Mouse (Mus musculus) G1E (cell line): ENCODE data around the gene Mien1.

Source experiments
- CTCF ChIP-seq: IDR thresholded peaks from 2 replicates; pipeline ENCODE4 v1.5.1; 2012; ENCODE audit warnings: low read depth, low read length, inconsistent platforms, mixed read lengths
- GATA1 ChIP-seq: IDR thresholded peaks from 2 replicates; pipeline ENCODE4 v1.6.1; 2012; ENCODE audit warnings: borderline replicate concordance, low read length, inconsistent platforms, mixed read lengths
- TAL1 ChIP-seq: conservative IDR thresholded peaks from 2 replicates; pipeline ENCODE4 v1.6.1; 2012; ENCODE audit warnings: low read depth, low read length, inconsistent platforms, mixed read lengths

DNA sequence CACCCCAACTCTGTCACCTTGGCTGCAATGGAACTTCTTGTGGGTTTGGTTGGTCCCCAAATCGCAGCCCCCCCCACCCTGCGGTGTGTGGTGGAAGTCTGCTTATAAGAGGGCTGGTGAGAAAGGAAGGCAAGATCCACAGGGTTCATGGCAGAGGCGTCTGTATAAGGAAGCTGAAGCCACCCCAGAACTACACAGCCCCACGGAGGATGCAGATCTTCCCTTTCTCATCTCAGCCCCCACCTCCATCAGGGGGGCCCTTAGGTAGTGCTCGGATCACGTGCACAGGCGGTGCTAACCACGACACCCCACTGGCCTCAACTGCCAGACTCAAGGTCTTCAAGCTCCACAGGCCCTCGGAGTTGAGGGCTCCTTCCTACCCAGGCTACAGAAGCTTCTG is 25.1 kb upstream of the Mien1 start:
- no peak for TF ChIP-seq CTCF
- no peak for TF ChIP-seq GATA1
- TF ChIP-seq TAL1 = no peak
